Mouse (Mus musculus) adrenal gland, postnatal 10 days (tissue): ENCODE measurements around the gene Reg4. TPM values are rescaled to one million over a fixed set of nuclear protein-coding genes. Genes with fewer than 3 reads are reported as not detected.

Experiments
- DNase-seq: peaks from one replicate; pipeline ENCODE4 v3.0.0; 2021; ENCODE audit warnings: mixed read lengths
- long read RNA-seq, 2 experiments: library from polyadenylated mRNA; stranded (forward); transcript quantifications; one replicate each; pipeline ENCODE4 v2.0.0; 2021
- total RNA-seq, 2 experiments: library from RNA; stranded (reverse); gene quantifications; 2 replicates each; pipeline ENCODE4 v1.2.3; 2021

Reg4 gene
- total RNA-seq, result not detected
- long read RNA-seq, experiment 1, result 0 reads
- long read RNA-seq, experiment 2, result 0 reads

- DNase-seq, result no peak
Measured at GRCm38 (mm10) chr3:98221856-98222255, at the start of gene Reg4. Gene Reg4, plus strand, starts transcription at chr3:98222156.

GRCm38 (mm10) chr3:98178340-98178739, 43.6 kb upstream of the Reg4 start:
- peak; percentile 75 for DNase-seq

GRCm38 (mm10) chr3:98180805-98181204, 41.2 kb upstream of the Reg4 start:
- peak; percentile 48 for DNase-seq

- DNase-seq, result no peak
Measured at GRCm38 (mm10) chr3:98185163-98185714, 36.7 kb upstream of the Reg4 start.

GRCm38 (mm10) chr3:98187777-98188176, 34.2 kb upstream of the Reg4 start:
- no peak for DNase-seq

- peak; percentile 2 for DNase-seq
Measured at GRCm38 (mm10) chr3:98197711-98198532, 24.0 kb upstream of the Reg4 start.

- no peak for DNase-seq
Measured at GRCm38 (mm10) chr3:98199747-98200146, 22.2 kb upstream of the Reg4 start.

- DNase-seq, result no peak
Measured at GRCm38 (mm10) chr3:98203282-98203681, 18.7 kb upstream of the Reg4 start.

GRCm38 (mm10) chr3:98206977-98207376, 15.0 kb upstream of the Reg4 start:
- no peak for DNase-seq

GRCm38 (mm10) chr3:98209161-98209560, 12.8 kb upstream of the Reg4 start:
- no peak for DNase-seq

GRCm38 (mm10) chr3:98210860-98211259, 11.1 kb upstream of the Reg4 start:
- no peak for DNase-seq

- no peak for DNase-seq
Measured at GRCm38 (mm10) chr3:98211301-98212081, 10.5 kb upstream of the Reg4 start.

GRCm38 (mm10) chr3:98216296-98216695, 5.7 kb upstream of the Reg4 start:
- DNase-seq, result no peak

GRCm38 (mm10) chr3:98223263-98223662, 1.3 kb downstream of the Reg4 start:
- DNase-seq, result no peak

- peak; percentile 79 for DNase-seq
Measured at GRCm38 (mm10) chr3:98223783-98224580, 2.0 kb downstream of the Reg4 start.

- no peak for DNase-seq
Measured at GRCm38 (mm10) chr3:98224975-98225374, 3.0 kb downstream of the Reg4 start.

- DNase-seq, result no peak
Measured at GRCm38 (mm10) chr3:98225746-98226145, 3.8 kb downstream of the Reg4 start.

GRCm38 (mm10) chr3:98226988-98227610, 5.1 kb downstream of the Reg4 start:
- peak; percentile 87 for DNase-seq

- no peak for DNase-seq
Measured at GRCm38 (mm10) chr3:98227763-98228162, 5.8 kb downstream of the Reg4 start.

- DNase-seq, result no peak
Measured at GRCm38 (mm10) chr3:98229943-98230342, 8.0 kb downstream of the Reg4 start.

- no peak for DNase-seq
Measured at GRCm38 (mm10) chr3:98233504-98233903, 11.5 kb downstream of the Reg4 start.

- no peak for DNase-seq
Measured at GRCm38 (mm10) chr3:98236266-98236665, 14.3 kb downstream of the Reg4 start.
